Mouse (Mus musculus) bone marrow, adult 2 months (tissue): Measurements from ENCODE around the gene Nav2.

ENCODE experiments used
- CTCF ChIP-seq: fragments of 200-500 bp; IDR thresholded peaks from 2 replicates; pipeline ENCODE4 v1.5.1; 2011; ENCODE audit warnings: low read length, control low read depth; ENCODE audit not compliant: control insufficient read depth, insufficient read depth
- POLR2A ChIP-seq: fragments of 200-500 bp; IDR thresholded peaks from 2 replicates; pipeline ENCODE4 v1.6.1; 2011; ENCODE audit warnings: low read depth, mild to moderate bottlenecking, control low read depth, low read length, borderline replicate concordance; ENCODE audit not compliant: control insufficient read depth

DNA sequence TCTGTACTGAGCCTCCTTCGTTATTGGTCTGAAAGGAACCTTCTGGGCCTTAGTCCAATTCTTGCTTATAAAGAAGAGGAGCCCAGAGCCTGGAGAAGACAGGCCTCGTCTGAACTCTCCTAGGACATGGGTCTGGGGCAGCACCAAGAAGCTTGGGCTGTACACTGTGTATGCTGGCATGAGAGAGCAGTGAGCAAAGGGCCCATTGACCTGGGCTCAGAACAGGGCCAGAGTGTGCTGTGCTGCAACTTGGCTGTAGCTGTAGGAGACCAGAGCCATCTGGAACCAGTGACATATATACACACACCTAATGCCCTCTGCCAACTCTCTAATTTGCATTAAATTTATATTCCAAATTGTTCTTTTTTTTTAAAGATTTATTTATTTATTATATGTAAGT is 621.0 kb downstream of the Nav2 start:
- no peak for TF ChIP-seq CTCF
- TF ChIP-seq POLR2A: no peak
